Mouse (Mus musculus): ENCODE results near the gene Zfp383. TPM values are rescaled to one million over a fixed set of nuclear protein-coding genes. Genes with fewer than 3 reads are reported as not detected.
A peak's percentile ranks its signal among the peaks of the same experiment; 100 is the strongest.

The Zfp383 gene
- total RNA-seq, 2 experiments from 2014 or later = 0.37 to 1.7 TPM

DNA sequence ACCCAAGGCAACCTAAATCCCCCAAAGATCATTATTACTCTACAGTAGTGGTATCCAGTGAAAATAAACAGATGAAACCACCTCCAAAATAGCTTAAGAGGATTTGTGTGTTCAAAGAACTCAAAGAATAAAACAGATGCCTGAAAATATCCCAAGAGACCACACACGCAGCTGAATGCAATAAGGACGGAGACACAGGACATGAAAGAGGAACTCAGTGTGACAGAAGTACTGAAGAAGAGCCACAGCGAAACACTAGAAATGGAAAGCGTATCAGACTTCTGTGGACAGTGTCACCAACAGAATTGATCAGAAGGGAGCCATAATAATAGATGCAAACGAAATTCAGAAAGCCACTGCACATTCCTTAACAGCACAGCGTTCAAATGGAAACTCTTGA lies 30.8 kb downstream of the Zfp383 start:
- no peak for ATAC-seq (ENCODE audit: poor library complexity, severe bottlenecking)

DNA sequence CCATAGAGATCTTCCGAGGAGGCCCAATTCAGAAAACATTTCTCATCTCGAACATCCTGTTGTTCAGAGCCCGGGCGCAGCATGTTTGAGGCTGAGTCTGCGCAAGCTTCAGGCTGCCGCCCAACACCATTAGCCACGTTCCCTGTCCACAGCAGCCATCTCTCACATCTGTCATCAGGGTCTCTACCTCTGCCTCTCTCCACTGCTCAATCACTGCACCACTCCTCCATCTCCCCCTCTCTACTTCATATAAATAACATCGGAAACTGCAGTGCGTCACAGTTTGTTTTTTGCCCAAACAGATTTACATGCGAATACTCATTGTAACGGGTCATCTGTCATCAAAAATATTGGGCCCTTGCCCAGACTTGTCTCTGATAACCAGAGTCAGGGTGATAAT lies 33.0 kb downstream of the Zfp383 start:
- ATAC-seq (ENCODE audit: poor library complexity, severe bottlenecking) = no peak

DNA sequence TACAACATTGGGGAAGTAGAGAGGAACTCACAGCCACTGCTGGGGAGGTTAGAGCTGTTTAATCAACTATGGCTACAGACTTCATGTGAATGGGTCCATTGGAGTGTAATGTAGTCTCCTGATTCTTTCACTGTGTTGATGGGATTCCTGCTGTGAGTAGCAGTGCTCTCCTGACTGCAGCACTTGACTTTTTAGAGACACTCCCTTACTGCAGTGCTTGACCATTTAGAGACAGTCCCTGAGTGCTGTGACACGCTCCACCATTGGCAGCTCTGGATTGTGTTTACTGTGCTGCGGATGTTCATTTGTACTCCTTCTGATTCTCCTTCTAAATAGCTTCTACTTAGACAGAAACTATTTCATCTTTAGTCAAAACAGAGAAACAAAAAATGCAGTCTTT lies 34.7 kb downstream of the Zfp383 start:
- no peak for ATAC-seq (ENCODE audit: poor library complexity, severe bottlenecking)

DNA sequence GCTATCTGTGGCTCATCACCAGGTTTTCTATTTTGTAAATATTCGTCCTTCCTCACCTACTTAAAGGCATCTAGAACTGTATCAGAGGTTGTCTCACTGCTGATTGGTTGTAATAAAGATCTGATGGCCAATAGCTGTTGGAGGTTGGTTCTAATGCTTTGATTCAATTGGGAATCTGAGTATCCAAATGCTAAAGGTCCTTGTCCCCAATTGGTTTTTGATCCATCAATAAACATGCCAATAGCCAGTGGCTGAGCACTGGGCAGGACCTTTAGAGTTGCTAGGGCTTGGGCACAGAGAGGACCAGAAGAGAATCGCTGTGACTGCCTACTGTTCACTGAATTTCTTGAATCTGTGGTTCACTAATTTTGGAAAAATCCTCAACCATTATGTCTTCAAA lies 35.7 kb downstream of the Zfp383 start:
- no peak for ATAC-seq (ENCODE audit: poor library complexity, severe bottlenecking)

DNA sequence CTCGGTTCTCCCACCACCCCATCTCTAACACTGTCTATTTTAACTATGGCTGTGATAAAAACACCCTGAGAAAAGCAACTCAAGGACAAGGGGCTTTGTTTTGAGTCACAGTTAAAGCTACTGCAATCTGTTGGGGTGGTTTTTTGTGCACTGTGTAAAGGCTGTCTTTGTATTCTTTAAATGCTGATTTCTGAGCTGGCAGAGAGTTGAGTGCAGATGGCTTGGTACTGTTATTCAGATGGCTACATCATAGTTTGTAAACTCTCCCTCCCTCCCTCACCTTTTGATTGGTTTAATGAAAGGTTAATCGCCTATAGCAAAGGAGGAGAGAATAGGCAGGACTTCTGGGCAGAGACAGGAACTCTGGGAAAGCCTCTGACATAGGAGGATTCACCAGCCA lies 36.2 kb downstream of the Zfp383 start:
- ATAC-seq (ENCODE audit: poor library complexity, severe bottlenecking) = no peak

DNA sequence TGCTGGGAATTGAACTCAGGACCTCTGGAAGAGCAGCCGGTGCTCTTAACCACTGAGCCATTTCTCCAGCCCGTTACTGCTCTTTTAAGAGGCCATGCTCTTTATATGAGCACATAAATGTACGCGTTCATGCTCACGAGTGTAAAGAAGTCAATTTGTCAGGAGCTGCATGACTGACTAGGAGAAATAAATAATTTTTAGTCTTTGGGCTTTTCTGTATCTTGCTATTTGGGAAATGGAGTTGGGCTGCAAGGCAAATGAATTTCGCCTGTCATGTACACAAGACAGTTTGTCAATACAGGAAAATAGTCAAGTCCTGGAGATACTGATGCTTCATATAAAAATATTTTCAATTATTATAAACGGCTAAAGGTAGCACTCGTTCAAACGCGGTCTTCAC lies 45.1 kb downstream of the Zfp383 start:
- ATAC-seq (ENCODE audit: poor library complexity, severe bottlenecking) = no peak

DNA sequence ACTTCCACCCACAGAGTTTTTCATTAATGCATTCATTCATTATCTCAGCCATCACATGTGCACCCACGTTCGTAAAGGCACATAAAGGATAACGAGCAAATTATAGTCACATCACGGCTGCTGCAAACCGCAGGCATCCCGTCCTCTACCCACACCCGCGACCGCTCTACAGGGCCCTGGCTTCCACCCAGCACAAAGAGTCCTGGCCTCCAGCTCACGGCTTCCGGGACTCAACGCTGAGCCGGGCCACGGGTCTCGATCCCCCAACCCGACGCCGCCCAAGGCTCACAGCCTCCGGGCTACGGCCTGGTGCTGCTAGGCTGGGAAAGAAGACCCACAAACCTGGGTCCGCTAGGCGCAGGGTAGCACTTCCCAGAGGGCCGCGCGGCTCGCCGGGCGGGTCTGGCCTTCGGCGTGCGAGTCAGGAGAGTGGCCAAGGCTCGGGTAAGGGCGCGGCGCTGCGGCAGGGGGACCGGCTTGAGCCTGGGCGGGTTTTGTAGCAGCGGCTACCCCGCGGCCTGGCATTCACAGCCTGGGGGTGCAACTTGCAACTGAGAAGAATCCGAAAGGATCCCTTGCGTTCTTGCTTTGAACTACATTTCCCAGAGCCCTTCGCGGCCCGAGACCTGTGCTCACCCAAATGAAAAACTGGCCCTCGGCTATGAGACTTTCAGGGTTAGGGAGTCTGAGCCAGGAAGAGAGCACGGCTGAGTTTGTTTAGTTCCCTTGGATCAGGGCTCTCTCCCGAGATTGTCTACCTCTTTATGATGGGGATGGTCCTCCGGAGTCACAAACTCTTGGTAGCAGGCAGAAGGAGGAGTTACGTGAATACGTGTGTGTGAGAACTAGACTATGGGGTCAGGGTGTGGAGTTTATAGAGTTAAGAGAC lies 45.7 kb downstream of the Zfp383 start, which contains the start of gene Zfp74:
Gene Zfp74 (minus strand): TSS at position 577 of the 889 bp plus-strand sequence.
- ATAC-seq (ENCODE audit: poor library complexity, severe bottlenecking) = peak; percentile 89

DNA sequence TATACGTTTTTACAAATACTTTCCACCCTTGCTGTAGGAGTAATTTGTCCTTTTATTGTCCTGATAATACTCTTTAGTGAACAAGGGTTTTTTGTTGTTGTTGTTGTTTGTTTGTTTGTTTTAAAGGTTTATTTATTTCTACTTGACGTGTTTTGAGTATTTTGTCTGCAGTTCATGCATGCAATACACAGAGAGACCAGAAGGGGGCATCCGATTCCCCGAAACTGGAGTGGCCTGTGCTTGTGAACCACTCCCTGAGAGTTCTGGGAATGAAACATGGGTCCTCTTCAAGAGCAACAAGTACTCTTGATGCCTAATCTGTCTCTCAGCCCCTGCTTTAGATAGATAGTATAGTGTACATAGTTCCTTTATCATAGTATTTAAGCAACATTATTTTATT lies 46.7 kb downstream of the Zfp383 start:
- peak; percentile 53; the same call in 1 of the 2 replicates for ATAC-seq (ENCODE audit: poor library complexity, severe bottlenecking)

DNA sequence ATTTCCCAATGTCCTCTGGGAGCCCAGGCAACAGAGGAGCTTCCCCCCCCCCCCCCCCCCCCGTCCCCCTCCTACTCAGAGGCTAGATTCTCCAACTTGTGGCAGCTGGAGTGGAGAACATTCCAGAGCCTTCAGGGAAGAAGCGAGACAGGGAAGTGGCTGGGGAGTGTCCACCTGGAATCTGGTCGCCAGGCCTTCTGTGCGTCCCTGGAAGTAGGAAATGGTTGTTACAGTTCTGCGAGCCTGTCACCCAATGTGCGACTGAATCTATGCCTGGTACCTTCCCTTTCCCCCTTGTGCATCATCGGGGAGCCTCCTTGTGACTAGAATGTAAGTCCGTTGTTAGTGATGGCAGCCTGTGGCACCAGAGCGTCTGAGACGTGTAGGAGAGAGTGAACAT lies 48.2 kb downstream of the Zfp383 start:
- no peak for ATAC-seq (ENCODE audit: poor library complexity, severe bottlenecking)

DNA sequence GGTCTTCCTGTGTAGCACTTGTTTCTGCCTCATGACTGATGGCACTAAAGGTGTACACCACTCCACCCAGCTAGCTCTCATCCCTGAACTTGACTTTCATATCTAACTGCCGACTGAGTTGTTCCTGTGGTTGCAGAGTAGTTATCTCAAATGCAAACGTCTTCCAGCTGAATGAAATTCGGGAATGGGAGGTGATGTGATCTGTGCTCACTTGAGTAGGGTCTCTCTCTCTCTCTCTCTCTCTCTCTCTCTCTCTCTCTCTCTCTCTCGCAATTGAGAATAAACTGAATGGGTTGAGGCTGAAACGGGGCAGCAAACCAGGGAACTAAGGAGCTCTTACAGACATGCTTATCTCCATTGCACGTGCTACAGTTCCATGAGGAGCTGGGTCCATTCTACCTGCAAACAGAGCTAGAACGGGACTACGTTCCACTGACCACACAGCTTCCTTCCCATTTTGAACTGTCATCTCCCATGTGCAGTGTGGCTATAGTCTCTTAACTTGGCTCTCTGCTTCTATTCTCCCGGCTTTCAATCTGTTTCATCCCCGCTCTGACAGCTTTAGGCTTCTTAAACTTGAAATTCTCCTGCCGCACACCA lies 50.2 kb downstream of the Zfp383 start:
- no peak for ATAC-seq (ENCODE audit: poor library complexity, severe bottlenecking)

DNA sequence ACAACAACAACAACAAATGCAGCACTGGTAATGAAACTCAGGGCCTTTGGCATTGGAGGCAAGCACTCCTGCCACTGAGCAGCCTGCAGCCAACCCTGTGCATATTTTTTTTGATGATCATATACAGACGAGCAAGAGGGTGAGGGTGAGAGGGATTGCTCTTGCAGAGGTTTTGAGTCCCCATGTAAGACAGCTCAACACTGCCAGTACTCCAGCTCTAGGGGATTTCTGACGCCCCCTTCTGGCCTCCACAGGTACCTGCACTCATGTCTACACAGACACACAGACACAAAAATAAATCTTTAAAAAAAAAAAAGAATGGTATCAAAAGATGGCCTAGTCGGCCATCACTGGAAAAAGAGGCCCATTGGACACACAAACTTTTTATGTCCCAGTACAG lies 51.0 kb downstream of the Zfp383 start:
- ATAC-seq (ENCODE audit: poor library complexity, severe bottlenecking) = no peak

DNA sequence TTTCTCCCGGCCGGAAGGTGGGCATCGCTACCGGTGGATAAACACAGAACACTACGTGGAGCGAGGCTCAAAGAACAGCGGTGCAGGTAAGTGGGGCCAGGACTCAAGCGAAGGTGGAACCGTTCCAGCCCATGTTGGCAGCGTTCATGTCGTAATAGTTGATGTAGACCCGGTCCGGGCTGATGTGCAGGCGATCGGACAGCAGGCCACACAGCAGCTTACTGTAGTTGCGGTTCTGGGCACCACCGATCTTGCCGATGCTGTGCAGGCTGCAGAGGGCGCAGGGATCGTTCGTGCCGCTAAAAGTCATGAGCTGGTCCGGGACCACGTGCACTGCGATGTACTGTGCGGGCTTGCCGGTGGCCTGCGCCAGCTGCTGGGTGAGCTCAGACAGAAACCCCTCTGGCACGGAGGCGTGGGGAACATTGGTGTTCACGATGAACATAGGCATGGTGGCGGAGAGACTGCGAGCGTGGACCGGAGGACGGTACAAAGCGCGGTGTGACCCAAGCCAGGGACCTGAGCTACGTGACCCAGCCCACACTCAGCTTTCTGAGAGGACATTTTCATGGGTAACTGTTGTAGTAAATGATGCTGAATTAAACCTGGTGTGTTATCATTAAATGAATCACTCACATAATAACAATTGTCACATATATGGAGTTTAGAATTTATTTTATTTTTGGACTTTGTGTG lies 57.2 kb downstream of the Zfp383 start:
- ATAC-seq (ENCODE audit: poor library complexity, severe bottlenecking) = peak; percentile 72; the same call in 1 of the 2 replicates

Other genes starting within 250 kb of the Zfp383 start
- not detected in 2 replicates for gene Catsperg2, start 181.2 kb upstream of the Zfp383 start, total RNA-seq (2015)
- gene Catsperg2, start 181.2 kb upstream of the Zfp383 start, total RNA-seq (2017) = not detected in 2 replicates
- gene Zfp84, start 139.7 kb upstream of the Zfp383 start, total RNA-seq (2015) = 9.6 and 14.7 TPM in 2 replicates
- 12.3 and 15.7 TPM in 2 replicates for gene Zfp84, start 139.7 kb upstream of the Zfp383 start, total RNA-seq (2017)
- 0.25 TPM in 1 of 2 replicates, not detected in the other for gene Zfp30, start 124.2 kb upstream of the Zfp383 start, total RNA-seq (2015)
- not detected in 2 replicates for gene Zfp30, start 124.2 kb upstream of the Zfp383 start, total RNA-seq (2017)
- gene Zfp790, start 92.1 kb upstream of the Zfp383 start, total RNA-seq (2015) = 4.8 and 5.6 TPM in 2 replicates
- gene Zfp790, start 92.1 kb upstream of the Zfp383 start, total RNA-seq (2017) = 9.0 and 9.1 TPM in 2 replicates
- gene Zfp940, start 54.6 kb upstream of the Zfp383 start, total RNA-seq (2015) = 1.2 and 1.3 TPM in 2 replicates
- gene Zfp940, start 54.6 kb upstream of the Zfp383 start, total RNA-seq (2017) = 1.2 and 1.4 TPM in 2 replicates
- gene Zfp420, start 48.2 kb upstream of the Zfp383 start, total RNA-seq (2015) = 2.0 and 2.2 TPM in 2 replicates
- 1.7 and 3.1 TPM in 2 replicates for gene Zfp420, start 48.2 kb upstream of the Zfp383 start, total RNA-seq (2017)
- 2.0 and 3.1 TPM in 2 replicates for gene Zfp27, start 1.7 kb upstream of the Zfp383 start, total RNA-seq (2015)
- gene Zfp27, start 1.7 kb upstream of the Zfp383 start, total RNA-seq (2017) = 4.3 and 4.8 TPM in 2 replicates
- gene Zfp74, start 45.9 kb downstream of the Zfp383 start, total RNA-seq (2015) = 6.7 and 6.9 TPM in 2 replicates
- gene Zfp74, start 45.9 kb downstream of the Zfp383 start, total RNA-seq (2017) = 2.9 and 3.5 TPM in 2 replicates
- 4.9 and 7.0 TPM in 2 replicates for gene Zfp568, start 75.7 kb downstream of the Zfp383 start, total RNA-seq (2015)
- gene Zfp568, start 75.7 kb downstream of the Zfp383 start, total RNA-seq (2017) = 14.6 and 15.1 TPM in 2 replicates
- 1.4 and 2.1 TPM in 2 replicates for gene Zfp14, start 143.2 kb downstream of the Zfp383 start, total RNA-seq (2015)
- 0.89 and 0.95 TPM in 2 replicates for gene Zfp14, start 143.2 kb downstream of the Zfp383 start, total RNA-seq (2017)
- gene Zfp82, start 164.7 kb downstream of the Zfp383 start, total RNA-seq (2015) = 0.83 and 0.91 TPM in 2 replicates
- gene Zfp82, start 164.7 kb downstream of the Zfp383 start, total RNA-seq (2017) = 3.0 and 3.2 TPM in 2 replicates
- 1.4 TPM in 1 of 2 replicates, not detected in the other for gene Gm26920, start 182.2 kb downstream of the Zfp383 start, total RNA-seq (2015)
- not detected in 2 replicates for gene Gm26920, start 182.2 kb downstream of the Zfp383 start, total RNA-seq (2017)
- 2.7 and 3.5 TPM in 2 replicates for gene Zfp566, start 182.3 kb downstream of the Zfp383 start, total RNA-seq (2015)
- gene Zfp566, start 182.3 kb downstream of the Zfp383 start, total RNA-seq (2017) = 0.85 and 1.9 TPM in 2 replicates
- gene Zfp260, start 186.6 kb downstream of the Zfp383 start, total RNA-seq (2015) = 26.0 and 29.6 TPM in 2 replicates
- 22.8 and 26.4 TPM in 2 replicates for gene Zfp260, start 186.6 kb downstream of the Zfp383 start, total RNA-seq (2017)
- 6.7 and 7.8 TPM in 2 replicates for gene Zfp382, start 213.7 kb downstream of the Zfp383 start, total RNA-seq (2015)
- 14.9 and 15.2 TPM in 2 replicates for gene Zfp382, start 213.7 kb downstream of the Zfp383 start, total RNA-seq (2017)

All from megakaryocyte, adult 5-6 weeks (primary cell).